Mouse (Mus musculus) cerebral cortex, adult 2 months (tissue): ENCODE results near the gene Lrrk1.

Experiments used
- WGBS: fragments of 180-500 bp; shearing (Covaris S2); methylation state at CpG from one replicate; pipeline ENCODE4 v1.1.7; 2018; 5-methylcytosine and 5-hydroxymethylcytosine counted together

Lrrk1 gene

GRCm38 (mm10) chr7:66301486-66301885, 86.7 kb downstream of the Lrrk1 start:
- 85% methylated on average over 4 of the region's 4 CpGs for WGBS

- WGBS: 7% methylated on average over 5 of the region's 5 CpGs
Measured at GRCm38 (mm10) chr7:66300680-66301079, 87.5 kb downstream of the Lrrk1 start.

- WGBS: 70% methylated on average over 9 of the region's 9 CpGs
Measured at GRCm38 (mm10) chr7:66297656-66298021, 90.5 kb downstream of the Lrrk1 start.

- WGBS: 46% methylated on average over 12 of the region's 12 CpGs
Measured at GRCm38 (mm10) chr7:66296921-66297655, 91.1 kb downstream of the Lrrk1 start.

GRCm38 (mm10) chr7:66292552-66293376, 95.4 kb downstream of the Lrrk1 start:
- 77% methylated on average over 19 of the region's 19 CpGs for WGBS

GRCm38 (mm10) chr7:66292010-66292409, 96.1 kb downstream of the Lrrk1 start:
- 91% methylated on average over 8 of the region's 8 CpGs for WGBS

- 51% methylated on average over 10 of the region's 10 CpGs for WGBS
Measured at GRCm38 (mm10) chr7:66282984-66283612, 105.1 kb downstream of the Lrrk1 start.

GRCm38 (mm10) chr7:66282265-66282664, 105.9 kb downstream of the Lrrk1 start:
- WGBS: 76% methylated on average over 12 of the region's 12 CpGs

GRCm38 (mm10) chr7:66278001-66278400, 110.1 kb downstream of the Lrrk1 start:
- 84% methylated on average over 3 of the region's 3 CpGs for WGBS

- WGBS: 96% methylated on average over 5 of the region's 5 CpGs
Measured at GRCm38 (mm10) chr7:66273494-66273893, 114.7 kb downstream of the Lrrk1 start.

GRCm38 (mm10) chr7:66271226-66271625, 116.9 kb downstream of the Lrrk1 start:
- WGBS: 77% methylated on average over 6 of the region's 6 CpGs

GRCm38 (mm10) chr7:66266942-66267850, 121.0 kb downstream of the Lrrk1 start:
- 87% methylated on average over 6 of the region's 6 CpGs for WGBS

- 83% methylated on average over 5 of the region's 5 CpGs for WGBS
Measured at GRCm38 (mm10) chr7:66263421-66263820, 124.7 kb downstream of the Lrrk1 start.

- 97% methylated on average over 13 of the region's 13 CpGs for WGBS
Measured at GRCm38 (mm10) chr7:66262570-66263156, 125.5 kb downstream of the Lrrk1 start.

- 72% methylated on average over 7 of the region's 7 CpGs for WGBS
Measured at GRCm38 (mm10) chr7:66260763-66261390, 127.3 kb downstream of the Lrrk1 start.

GRCm38 (mm10) chr7:66260295-66260694, 127.9 kb downstream of the Lrrk1 start:
- 94% methylated on average over 8 of the region's 8 CpGs for WGBS

- 94% methylated on average over 14 of the region's 14 CpGs for WGBS
Measured at GRCm38 (mm10) chr7:66259436-66260206, 128.5 kb downstream of the Lrrk1 start.

GRCm38 (mm10) chr7:66258997-66259396, 129.2 kb downstream of the Lrrk1 start:
- 86% methylated on average over 5 of the region's 5 CpGs for WGBS

- WGBS: 83% methylated on average over 5 of the region's 5 CpGs
Measured at GRCm38 (mm10) chr7:66257232-66257631, 130.9 kb downstream of the Lrrk1 start.

GRCm38 (mm10) chr7:66256441-66256840, 131.7 kb downstream of the Lrrk1 start:
- WGBS: 82% methylated on average over 5 of the region's 5 CpGs
